Mouse (Mus musculus) right cerebral cortex, postnatal 10 days (tissue): ENCODE measurements around the gene Syne3.
A peak's percentile ranks its signal among the peaks of the same experiment; 100 is the strongest.

Source experiments
- DNase-seq, 2 experiments: peaks; one replicate each; pipeline ENCODE4 v3.0.0; 2021; ENCODE audit warnings: low spot score in 2 of 2

Syne3 gene

DNA sequence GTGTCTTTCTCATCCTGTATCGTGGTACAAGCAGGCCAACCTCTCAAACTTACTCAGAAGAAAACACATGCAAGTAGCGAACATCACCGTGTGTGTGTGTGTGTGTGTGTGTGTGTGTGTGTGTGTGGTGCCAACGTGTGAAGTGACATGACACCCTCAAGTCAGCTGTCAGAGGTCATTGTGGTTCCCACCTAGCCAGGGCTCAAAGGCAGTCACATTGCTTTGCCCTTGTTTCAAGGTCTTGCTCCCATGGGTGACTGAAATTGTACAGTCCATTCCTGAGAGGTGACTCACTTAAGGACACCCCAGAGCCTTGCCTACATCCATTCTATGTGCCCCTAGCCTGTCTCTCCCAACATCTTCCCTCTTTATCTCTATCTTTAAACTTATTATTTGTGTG lies 40.0 kb downstream of the Syne3 start:
- DNase-seq: no peak

DNA sequence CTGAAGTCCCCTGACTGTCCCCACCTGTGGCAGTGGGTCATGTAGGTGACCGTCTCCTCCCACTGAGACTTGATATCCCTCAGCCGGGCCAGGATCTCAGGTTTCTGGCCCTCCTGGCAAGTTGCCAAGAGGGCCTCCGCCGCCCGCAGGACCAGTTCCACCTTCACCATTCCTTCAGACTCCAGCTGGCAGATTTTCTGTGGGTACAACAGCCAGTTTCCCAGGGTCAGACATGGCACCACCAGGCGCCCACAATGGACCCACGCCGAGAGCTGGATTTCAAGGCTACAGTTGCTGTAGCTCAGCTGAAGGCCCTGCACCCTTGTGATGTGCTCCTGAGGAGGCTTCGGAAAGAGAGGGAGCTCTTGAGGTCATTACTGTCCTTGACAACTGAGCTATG lies 40.4 kb downstream of the Syne3 start:
- DNase-seq: no peak

DNA sequence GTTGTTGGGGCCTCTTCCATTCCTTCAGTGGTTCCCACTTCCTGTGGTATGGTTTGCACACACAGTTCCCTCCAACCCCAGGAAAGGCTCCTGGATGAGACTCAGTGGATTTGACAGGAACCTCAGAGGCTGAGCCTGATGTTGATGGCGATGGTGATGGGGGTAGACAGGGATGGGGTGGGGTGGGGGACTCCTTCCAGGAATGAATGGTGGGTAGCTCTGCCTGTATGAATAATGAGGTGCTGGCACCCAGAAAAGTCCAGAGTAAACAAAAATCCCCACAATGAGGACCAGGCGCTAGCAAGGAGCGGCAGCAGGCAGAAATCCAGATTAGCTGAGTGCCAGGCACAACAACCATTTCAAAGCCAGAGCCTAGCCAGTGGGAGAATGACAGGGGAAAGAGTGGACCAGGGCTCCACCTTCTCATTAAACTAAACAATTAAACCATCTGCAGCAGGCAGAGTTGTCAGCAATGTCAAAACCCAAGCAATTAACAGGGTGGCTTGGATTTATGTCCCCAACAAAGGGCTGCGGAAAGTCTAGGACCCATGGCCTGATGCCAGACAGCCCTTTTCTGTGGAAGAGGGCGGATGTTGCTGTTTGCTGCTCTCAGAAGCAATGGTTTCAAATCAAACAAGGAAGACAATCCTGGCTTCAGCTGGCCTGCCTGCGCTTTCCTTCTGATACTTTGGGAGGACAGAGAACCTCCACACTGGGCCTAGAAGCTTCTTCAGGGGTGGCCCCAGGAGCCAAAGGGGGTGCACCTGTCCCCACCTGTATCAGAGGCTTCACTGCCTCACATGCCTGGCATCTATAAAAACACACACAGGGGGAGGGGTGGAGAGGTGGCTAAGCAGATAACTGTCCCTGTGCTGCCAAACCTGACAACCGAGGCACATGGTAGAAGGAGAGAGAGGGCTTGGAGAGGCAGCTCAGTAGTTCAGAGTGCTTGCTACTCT lies 44.4 kb downstream of the Syne3 start:
- peak; percentile 62 to 69 for DNase-seq

DNA sequence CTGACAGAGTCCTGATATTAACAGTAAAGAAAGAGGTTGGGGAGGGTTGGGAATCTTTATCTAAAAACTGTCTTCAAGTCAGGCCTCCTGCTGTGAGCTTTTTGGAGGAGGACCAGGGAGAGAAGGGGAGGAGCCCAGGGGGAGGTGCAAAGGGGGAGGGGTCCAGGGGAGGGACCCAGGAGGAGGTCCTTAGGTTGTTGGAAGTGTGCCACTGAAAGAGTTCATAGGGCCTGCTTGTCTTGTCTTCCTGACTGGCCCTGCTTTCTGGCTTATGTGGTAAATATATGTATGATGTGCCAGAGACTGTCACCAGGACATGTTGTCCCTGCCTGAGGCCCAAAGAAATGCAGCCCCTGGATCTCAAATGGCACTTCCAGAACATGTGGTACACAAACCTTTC lies 49.2 kb downstream of the Syne3 start:
- no peak for DNase-seq

DNA sequence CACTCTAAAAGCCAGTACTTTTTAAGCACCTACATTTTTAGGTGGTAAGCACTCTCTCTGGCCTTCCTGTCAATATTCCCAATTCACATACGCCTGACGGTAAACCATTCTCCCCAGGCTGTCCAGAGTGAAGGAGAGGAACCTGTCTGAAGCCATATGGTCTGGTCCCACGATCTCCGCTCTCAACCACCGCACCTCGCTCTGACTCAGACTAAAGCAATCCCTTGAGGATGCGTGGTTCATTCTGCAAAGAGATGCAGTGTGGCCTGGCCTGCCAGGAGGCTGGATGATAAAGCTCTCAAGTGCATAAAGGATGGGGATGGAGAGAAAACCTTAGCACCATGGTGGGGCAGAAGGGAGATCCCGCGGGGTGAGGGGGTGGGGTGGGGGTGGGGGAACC lies 49.6 kb downstream of the Syne3 start:
- no peak for DNase-seq

DNA sequence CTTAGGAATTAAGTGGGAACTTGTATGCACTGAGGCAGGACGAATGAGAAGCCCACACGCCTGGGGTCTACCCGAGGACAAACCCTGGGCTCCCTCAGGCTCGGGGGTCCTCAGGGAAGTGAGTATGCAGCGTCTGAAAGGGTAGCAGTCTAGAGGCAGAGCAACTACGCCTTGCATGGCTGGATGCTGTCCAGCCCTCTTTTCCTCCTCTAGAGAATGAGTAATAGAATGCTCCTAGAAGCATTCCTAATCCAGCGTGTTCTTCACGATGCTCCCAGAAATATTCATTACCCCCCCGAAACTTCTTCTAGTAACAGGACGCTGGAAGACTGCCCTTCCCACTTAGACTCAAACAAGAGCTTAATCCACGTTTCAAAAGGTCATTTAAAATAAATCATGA lies 51.3 kb downstream of the Syne3 start:
- DNase-seq: no peak

GRCm38 (mm10) chr12:104957165-104957564 lies 52.4 kb downstream of the Syne3 start:
- DNase-seq: no peak

DNA sequence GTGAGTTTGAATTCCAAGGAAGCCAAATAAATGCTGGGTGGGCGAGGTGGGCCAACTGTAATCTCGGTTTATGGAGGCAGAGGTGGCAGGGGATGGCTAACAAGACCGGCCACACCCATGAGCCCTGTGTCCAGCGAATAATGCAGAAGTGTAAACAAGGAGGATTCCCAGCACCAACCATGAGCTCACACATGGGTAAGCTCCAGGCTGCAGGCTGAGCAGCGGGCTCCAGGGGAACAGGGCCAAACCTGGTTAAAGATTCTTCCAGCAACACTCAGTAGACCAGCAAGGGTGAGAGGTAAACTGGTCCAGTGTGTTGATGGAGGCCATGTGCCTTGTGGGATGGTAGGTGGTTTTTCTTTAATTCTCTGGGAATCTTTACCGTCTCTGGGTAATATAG lies 53.2 kb downstream of the Syne3 start:
- DNase-seq: no peak

GRCm38 (mm10) chr12:104955003-104955800 lies 54.4 kb downstream of the Syne3 start:
- no peak for DNase-seq

DNA sequence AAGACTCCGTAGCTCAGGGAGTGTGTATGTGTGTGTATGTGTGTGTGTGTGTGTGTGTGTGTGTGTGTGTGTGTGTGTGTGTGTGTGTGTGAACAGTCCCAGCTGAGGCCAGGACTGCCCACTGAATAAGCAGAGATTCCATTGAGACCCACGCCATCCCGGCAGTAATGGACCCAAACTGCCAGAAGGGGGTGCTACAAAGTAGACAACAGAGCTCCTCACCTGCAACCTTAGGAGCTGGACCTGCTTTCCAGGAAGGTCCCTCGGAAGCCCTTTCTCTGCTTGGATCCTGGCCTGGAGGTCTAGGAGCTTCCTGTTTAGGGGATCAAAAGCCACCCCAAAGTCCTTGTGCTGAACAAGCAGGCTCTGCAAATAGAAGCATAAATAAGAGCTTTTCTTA lies 55.7 kb downstream of the Syne3 start:
- no peak for DNase-seq

- DNase-seq: peak; percentile 57 to 81
Measured at GRCm38 (mm10) chr12:104952458-104952857, 57.2 kb downstream of the Syne3 start.

DNA sequence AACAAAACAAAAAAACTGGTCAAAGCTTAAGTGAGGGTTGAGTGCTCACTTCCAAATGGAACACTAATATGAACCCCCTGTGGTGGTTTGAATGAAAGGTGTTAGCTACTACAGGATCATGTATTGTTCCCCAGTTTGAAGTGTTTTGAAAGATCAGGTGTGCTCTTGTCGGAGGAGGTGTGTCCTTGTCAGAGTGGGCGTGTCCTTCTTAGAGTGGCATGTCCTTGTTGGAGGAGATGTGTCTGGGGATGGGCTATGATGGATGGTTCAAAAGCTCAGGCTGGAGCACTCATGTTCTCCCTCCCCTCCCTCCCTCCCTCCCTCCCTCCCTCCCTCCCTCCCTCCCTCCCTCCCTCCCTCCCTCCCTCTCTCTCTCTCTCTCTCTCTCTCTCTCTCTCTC lies 61.7 kb downstream of the Syne3 start:
- no peak for DNase-seq

DNA sequence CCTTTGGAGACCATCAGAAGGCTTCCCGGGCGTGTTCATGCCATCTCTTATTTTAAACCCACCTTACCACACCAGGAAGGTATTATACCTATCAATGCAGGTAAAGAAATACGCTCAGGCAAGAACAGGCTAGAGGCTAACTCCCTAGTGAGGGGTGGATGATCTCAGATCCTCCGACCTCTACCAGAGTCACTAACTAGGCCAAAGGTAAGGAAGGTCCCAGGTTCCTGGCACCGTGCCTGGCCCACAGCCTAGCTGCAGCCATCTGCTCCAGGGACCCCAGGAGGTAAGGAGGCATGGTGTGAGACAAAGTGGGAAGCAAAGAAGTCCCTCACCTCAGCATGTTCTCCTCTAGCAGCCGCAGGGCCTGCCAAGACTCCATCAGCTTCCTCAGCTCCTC lies 63.4 kb downstream of the Syne3 start:
- DNase-seq: no peak

GRCm38 (mm10) chr12:104940466-104940865 lies 69.1 kb downstream of the Syne3 start:
- no peak for DNase-seq

- DNase-seq: no peak
Measured at GRCm38 (mm10) chr12:104940027-104940386, 69.6 kb downstream of the Syne3 start.

DNA sequence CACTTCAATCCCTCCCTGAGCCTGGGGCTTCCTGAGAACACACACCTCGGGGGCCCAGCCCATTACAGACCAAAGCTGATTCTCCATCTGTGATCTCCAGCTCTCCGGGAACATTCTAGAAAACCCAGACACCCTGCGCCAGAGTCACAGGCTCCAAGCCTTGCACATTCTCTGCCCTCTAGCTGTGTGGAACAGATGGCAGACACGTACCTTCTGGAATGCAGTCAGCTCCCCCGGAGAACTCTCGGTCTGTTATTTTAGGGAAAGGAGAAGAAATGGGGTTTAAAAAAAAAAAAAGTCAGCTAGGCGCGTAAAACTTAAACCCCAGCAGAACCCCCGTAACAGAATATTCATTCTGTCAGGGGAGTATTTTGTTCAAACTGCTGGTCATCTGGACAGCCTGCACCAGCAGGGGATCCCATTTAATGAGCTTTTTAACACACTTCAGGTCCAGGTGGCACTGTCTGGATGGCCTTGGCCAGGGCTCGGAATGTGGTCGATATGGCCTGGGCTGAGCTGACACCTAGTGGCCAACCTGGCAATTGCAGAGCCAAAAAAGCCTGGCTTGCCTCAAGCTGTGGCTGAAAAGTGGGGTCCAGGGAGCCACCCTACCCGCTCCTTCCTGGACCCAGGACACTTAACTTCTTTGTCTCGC lies 70.1 kb downstream of the Syne3 start:
- peak; percentile 78 to 84 for DNase-seq

GRCm38 (mm10) chr12:104938935-104939334 lies 70.7 kb downstream of the Syne3 start:
- DNase-seq: no peak

DNA sequence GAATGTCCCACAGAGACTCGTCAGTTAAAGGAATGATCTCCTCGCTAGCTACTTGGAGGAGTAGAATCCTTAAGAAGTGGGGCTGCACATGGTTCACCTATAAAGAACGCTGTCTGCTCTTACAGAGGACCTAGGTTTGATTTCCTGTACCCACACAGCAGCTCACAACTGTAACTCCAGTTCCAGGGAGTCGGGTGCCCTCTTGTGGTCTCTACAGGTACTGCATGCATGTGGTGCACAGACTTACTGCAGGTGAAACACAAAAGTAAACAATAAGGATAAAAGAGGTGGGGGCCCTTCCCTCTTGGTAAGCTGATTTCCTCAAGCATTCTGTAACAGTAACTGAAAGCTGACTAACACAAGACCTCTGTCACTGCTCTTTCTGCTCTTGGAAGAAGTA lies 73.4 kb downstream of the Syne3 start:
- no peak for DNase-seq

GRCm38 (mm10) chr12:104935144-104935543 lies 74.5 kb downstream of the Syne3 start:
- no peak for DNase-seq

- no peak for DNase-seq
Measured at GRCm38 (mm10) chr12:104933800-104934199, 75.8 kb downstream of the Syne3 start.

DNA sequence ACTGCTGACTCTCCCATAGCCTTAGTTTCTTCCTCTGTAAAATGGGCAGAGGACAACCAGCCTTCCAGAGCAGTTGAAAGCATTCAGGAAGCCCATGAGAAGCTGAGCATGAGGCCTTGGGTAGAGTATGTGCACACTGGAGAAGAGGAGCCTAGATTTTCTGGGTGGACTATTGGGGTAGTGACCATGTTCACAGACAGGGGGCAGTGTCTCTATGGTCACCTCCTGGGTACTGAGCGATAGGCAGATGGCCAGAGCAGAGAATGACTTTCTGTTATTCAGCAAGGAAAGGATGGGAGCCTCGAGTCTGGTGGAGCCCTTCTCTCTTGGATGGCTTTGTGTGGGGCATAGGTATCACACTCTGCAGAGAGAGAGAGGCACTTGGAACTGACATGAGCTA lies 76.4 kb downstream of the Syne3 start:
- no peak for DNase-seq

GRCm38 (mm10) chr12:104925765-104926164 lies 83.8 kb downstream of the Syne3 start:
- DNase-seq: no peak
